Mouse (Mus musculus) mouse embryonic stem cell (cell line): ENCODE measurements around the gene Timm8a1.
"Not testable (repeated sequence)": the region's sequence is repeated elsewhere in the genome, so short reads cannot be mapped to it uniquely, and the experiment has no call there.

ENCODE experiments used
- in situ Hi-C, 2 experiments: fragments of 300-500 bp; cut with MboI; formaldehyde crosslinking; loops; 1 replicate in 1 of 2; 3 replicates in 1 of 2; pipeline ENCODE4 v1.14.3; 2019 to 2020; ENCODE audit warnings: low sequenced_read_pairs in 2 of 2, low pct_unique_long_range_greater_than_20kb in 1 of 2, mixed read lengths in 1 of 2; ENCODE audit not compliant: unreplicated experiment in 1 of 2

The Timm8a1 gene

GRCm38 (mm10) chrX:134540414-134541135 lies 1.1 kb downstream of the Timm8a1 start:
- in situ Hi-C loops, result no loop called here

GRCm38 (mm10) chrX:134539795-134540194 lies 1.9 kb downstream of the Timm8a1 start:
- in situ Hi-C loops, result not testable (repeated sequence)

- in situ Hi-C loops, result no loop called here
These were observed 8.3 kb downstream of the Timm8a1 start for GRCm38 (mm10) chrX:134533346-134533745.

GRCm38 (mm10) chrX:134525260-134525659 lies 16.4 kb downstream of the Timm8a1 start:
- in situ Hi-C loops, result no loop called here

GRCm38 (mm10) chrX:134523772-134524171 lies 17.9 kb downstream of the Timm8a1 start:
- in situ Hi-C loops, result loop anchor here in 1 of 2 experiments (25.0 kb wide), 1 partner anchor 386 kb away; no protein-coding TSS in a partner anchor

- in situ Hi-C loops, result loop anchor here in 1 of 2 experiments (25.0 kb wide), 1 partner anchor 372 kb away; no protein-coding TSS in a partner anchor
These were observed 32.2 kb downstream of the Timm8a1 start for GRCm38 (mm10) chrX:134509473-134509872.

- in situ Hi-C loops, result loop anchor here in 1 of 2 experiments (25.0 kb wide), 1 partner anchor 371 kb away; no protein-coding TSS in a partner anchor
These were observed 33.7 kb downstream of the Timm8a1 start for GRCm38 (mm10) chrX:134507977-134508376.

GRCm38 (mm10) chrX:134500651-134501050 lies 41.0 kb downstream of the Timm8a1 start:
- in situ Hi-C loops, result loop anchor here in 1 of 2 experiments (25.0 kb wide), 1 partner anchor 363 kb away; no protein-coding TSS in a partner anchor
